Mouse (Mus musculus) megakaryocyte, embryonic 14.5 days (primary cell): ENCODE results near the gene F8. TPM values are rescaled to one million over a fixed set of nuclear protein-coding genes. Genes with fewer than 3 reads are reported as not detected.
"Not testable (repeated sequence)": the region's sequence is repeated elsewhere in the genome, so short reads cannot be mapped to it uniquely, and the experiment has no call there.

Experiments used
- H3K27me3 ChIP-seq: replicated peaks from 2 replicates; pipeline ENCODE3; 2012; ENCODE audit warnings: inconsistent platforms
- H3K36me3 ChIP-seq: replicated peaks from 2 replicates; pipeline ENCODE3; 2012; ENCODE audit warnings: low read length, inconsistent platforms, mixed read lengths
- H3K4me1 ChIP-seq: 2 replicates; pipeline ENCODE4 v1.6.1; 2012; ENCODE audit warnings: inconsistent platforms
- H3K4me3 ChIP-seq: replicated peaks from 2 replicates; pipeline ENCODE3; 2012; ENCODE audit warnings: moderate library complexity, mild to moderate bottlenecking, inconsistent platforms
- H3K9me3 ChIP-seq: 2 replicates; pipeline ENCODE4 v1.6.1; 2012; ENCODE audit warnings: inconsistent platforms
- FLI1 ChIP-seq: IDR thresholded peaks from 2 replicates; pipeline ENCODE4 v1.6.1; 2012; ENCODE audit warnings: low read length, inconsistent platforms, mixed read lengths
- GATA1 ChIP-seq: IDR thresholded peaks from 3 replicates; pipeline ENCODE4 v1.6.1; 2012; ENCODE audit warnings: mixed read lengths, low read length, inconsistent platforms, borderline replicate concordance
- polyA plus RNA-seq: library from polyadenylated mRNA; stranded (reverse); fragments of >175 nt; gene quantifications from 2 replicates; pipeline ENCODE4 v1.2.3, GENCODE M21; 2012; ENCODE audit warnings: low replicate concordance; ENCODE audit not compliant: insufficient read depth

F8 gene
- polyA plus RNA-seq, 1 experiment = not detected

- H3K4me1 ChIP-seq = no peaks in the 10 kb centered on the region
- peaks cover 2% of the 10 kb centered on the region for H3K27me3 ChIP-seq
- no peaks in the 10 kb centered on the region for H3K36me3 ChIP-seq
- no peak overlapping the region for H3K4me3 ChIP-seq
- no peaks in the 10 kb centered on the region for H3K9me3 ChIP-seq
- TF ChIP-seq FLI1 (no peak), GATA1 (no peak)
Measured at GRCm38 (mm10) chrX:75148414-75148813, 234.0 kb downstream of the F8 start.

- H3K36me3 ChIP-seq, H3K4me3 ChIP-seq, H3K27me3 ChIP-seq, H3K9me3 ChIP-seq, H3K4me1 ChIP-seq: not testable (repeated sequence)
Measured at GRCm38 (mm10) chrX:75143124-75143555, 239.3 kb downstream of the F8 start.

GRCm38 (mm10) chrX:75138182-75138581 is 244.2 kb downstream of the F8 start:
- no peak for TF ChIP-seq GATA1
- TF ChIP-seq FLI1 = no peak
- no peaks in the 10 kb centered on the region for H3K36me3 ChIP-seq

GRCm38 (mm10) chrX:75137729-75138128 is 244.7 kb downstream of the F8 start:
- H3K4me1 ChIP-seq = no peaks in the 10 kb centered on the region; the same call in 1 of the 2 replicates
- H3K4me3 ChIP-seq = no peak overlapping the region
- H3K36me3 ChIP-seq = no peaks in the 10 kb centered on the region
- H3K9me3 ChIP-seq = no peaks in the 10 kb centered on the region
- TF ChIP-seq FLI1 = no peak
- TF ChIP-seq GATA1 = no peak
- no peaks in the 10 kb centered on the region for H3K27me3 ChIP-seq

More at GRCm38 (mm10) chrX:75138182-75138581, 244.2 kb downstream of the F8 start:
- Histone ChIP-seq H3K4me1 (no peaks in the 10 kb centered on the region; the same call in 1 of the 2 replicates), H3K9me3 (no peaks in the 10 kb centered on the region), H3K27me3 (no peaks in the 10 kb centered on the region), H3K4me3 (no peak overlapping the region)

- H3K4me3 ChIP-seq = no peak overlapping the region
- no peaks in the 10 kb centered on the region; the same call in 1 of the 2 replicates for H3K4me1 ChIP-seq
- no peaks in the 10 kb centered on the region for H3K27me3 ChIP-seq
- no peaks in the 10 kb centered on the region for H3K9me3 ChIP-seq
- no peaks in the 10 kb centered on the region for H3K36me3 ChIP-seq
- TF ChIP-seq FLI1 (no peak), GATA1 (no peak)
Measured at GRCm38 (mm10) chrX:75136938-75137337, 245.5 kb downstream of the F8 start.

GRCm38 (mm10) chrX:75130467-75131160 is 251.8 kb downstream of the F8 start, which contains the start of gene Mpp1:
Gene Mpp1, minus strand, starts transcription at chrX:75131016.
- H3K9me3 ChIP-seq = no peaks in the 10 kb centered on the region
- H3K4me1 ChIP-seq = peaks cover 3% of the 10 kb centered on the region
- H3K36me3 ChIP-seq = peaks cover under 1% of the 10 kb centered on the region
- TF ChIP-seq GATA1 (no peak), FLI1 (no peak)
- peaks cover 5% of the 10 kb centered on the region for H3K27me3 ChIP-seq
- peak within 1 kb of the TSS; percentile 92 for H3K4me3 ChIP-seq

- Histone ChIP-seq H3K36me3 (peaks cover 12% of the 10 kb centered on the region), H3K27me3 (peaks cover 5% of the 10 kb centered on the region), H3K4me1 (peaks cover 3% of the 10 kb centered on the region), H3K9me3 (no peaks in the 10 kb centered on the region), H3K4me3 (peak overlapping the region; percentile 92)
- TF ChIP-seq FLI1 = no peak
- no peak for TF ChIP-seq GATA1
Measured at GRCm38 (mm10) chrX:75129474-75129873, 252.9 kb downstream of the F8 start.

- H3K9me3 ChIP-seq = no peaks in the 10 kb centered on the region
- H3K27me3 ChIP-seq = peaks cover 5% of the 10 kb centered on the region
- no peak for TF ChIP-seq FLI1
- no peak for TF ChIP-seq GATA1
- H3K36me3 ChIP-seq = peaks cover 20% of the 10 kb centered on the region
- H3K4me3 ChIP-seq = peak overlapping the region; percentile 80
- H3K4me1 ChIP-seq = peaks cover 3% of the 10 kb centered on the region
Measured at GRCm38 (mm10) chrX:75128333-75128980, 254.0 kb downstream of the F8 start.

- Histone ChIP-seq H3K27me3 (peaks cover 5% of the 10 kb centered on the region), H3K36me3 (peaks cover 29% of the 10 kb centered on the region), H3K4me1 (peaks cover 3% of the 10 kb centered on the region), H3K4me3 (no peak overlapping the region), H3K9me3 (no peaks in the 10 kb centered on the region)
- TF ChIP-seq FLI1 = no peak
- no peak for TF ChIP-seq GATA1
Measured at GRCm38 (mm10) chrX:75126893-75127292, 255.5 kb downstream of the F8 start.

GRCm38 (mm10) chrX:75125606-75126005 is 256.8 kb downstream of the F8 start:
- TF ChIP-seq FLI1 (no peak), GATA1 (no peak)
- no peaks in the 10 kb centered on the region for H3K9me3 ChIP-seq
- H3K4me1 ChIP-seq = peaks cover 3% of the 10 kb centered on the region
- peaks cover 40% of the 10 kb centered on the region for H3K36me3 ChIP-seq
- no peak overlapping the region for H3K4me3 ChIP-seq
- peaks cover 1% of the 10 kb centered on the region for H3K27me3 ChIP-seq

Other genes with a start within 250 kb of the F8 start
- not detected in 2 replicates for gene Smim9, start 218.8 kb downstream of the F8 start, polyA plus RNA-seq
- gene Fundc2, start 216 bp downstream of the F8 start, polyA plus RNA-seq = 2.2 TPM in 1 of 2 replicates, not detected in the other
- gene Cmc4, start 34.0 kb upstream of the F8 start, polyA plus RNA-seq = 4.2 and 7.9 TPM in 2 replicates
- 0.10 and 0.71 TPM in 2 replicates for gene Mtcp1, start 34.0 kb upstream of the F8 start, polyA plus RNA-seq
- gene Brcc3, start 34.0 kb upstream of the F8 start, polyA plus RNA-seq = 2.5 and 9.9 TPM in 2 replicates
- 2.0 TPM in 1 of 2 replicates, not detected in the other for gene Vbp1, start 131.7 kb upstream of the F8 start, polyA plus RNA-seq
- not detected in 2 replicates for gene Rab39b, start 195.6 kb upstream of the F8 start, polyA plus RNA-seq